Mouse (Mus musculus) granulocyte monocyte progenitor cell, adult 5-6 weeks (primary cell): ENCODE measurements around the gene Atp5g2. TPM values are rescaled to one million over a fixed set of nuclear protein-coding genes. Genes with fewer than 3 reads are reported as not detected.

Source experiments
- ATAC-seq: replicated peaks from 2 replicates; pipeline ENCODE4 v1.8.0; 2016; ENCODE audit warnings: mild to moderate bottlenecking, moderate TSS enrichment, inconsistent platforms; ENCODE audit not compliant: poor library complexity, severe bottlenecking
- total RNA-seq, 2 experiments: library from RNA; stranded (forward) in 1 of 2; stranded (reverse) in 1 of 2; fragments of 200-712, 200-1000 nt in 1 of 2; fragments of >200 nt in 1 of 2; fragmentation: Nextera tagmentation in 1 of 2; gene quantifications; 2 replicates each; pipeline ENCODE4 v1.2.3; 2014 to 2017

The Atp5g2 gene
- total RNA-seq, 2 experiments from 2014 or later = 83.4 to 122 TPM

GRCm38 (mm10) chr15:102612966-102613365, 59.2 kb downstream of the Atp5g2 start:
- no peak for ATAC-seq

Other genes with a start within 250 kb of the Atp5g2 start
- gene Amhr2, start 227.0 kb downstream of the Atp5g2 start, total RNA-seq (2014; fragmentation: Nextera tagmentation) = not detected in 2 replicates
- not detected in 2 replicates for gene Amhr2, start 227.0 kb downstream of the Atp5g2 start, total RNA-seq (2017)
- 75.2 and 97.2 TPM in 2 replicates for gene Prr13, start 213.3 kb downstream of the Atp5g2 start, total RNA-seq (2014; fragmentation: Nextera tagmentation)
- gene Prr13, start 213.3 kb downstream of the Atp5g2 start, total RNA-seq (2017) = 35.4 and 53.4 TPM in 2 replicates
- gene Pcbp2, start 201.8 kb downstream of the Atp5g2 start, total RNA-seq (2014; fragmentation: Nextera tagmentation) = 731 and 799 TPM in 2 replicates
- gene Pcbp2, start 201.8 kb downstream of the Atp5g2 start, total RNA-seq (2017) = 213 and 218 TPM in 2 replicates
- 7.7 TPM in 1 of 2 replicates, not detected in the other for gene Gm10337, start 168.6 kb downstream of the Atp5g2 start, total RNA-seq (2014; fragmentation: Nextera tagmentation)
- not detected in 2 replicates for gene Gm10337, start 168.6 kb downstream of the Atp5g2 start, total RNA-seq (2017)
- 0.38 TPM in 1 of 2 replicates, not detected in the other for gene Map3k12, start 155.3 kb downstream of the Atp5g2 start, total RNA-seq (2014; fragmentation: Nextera tagmentation)
- gene Map3k12, start 155.3 kb downstream of the Atp5g2 start, total RNA-seq (2017) = 0.26 and 0.60 TPM in 2 replicates
- gene Tarbp2, start 154.2 kb downstream of the Atp5g2 start, total RNA-seq (2014; fragmentation: Nextera tagmentation) = 29.4 and 36.3 TPM in 2 replicates
- gene Tarbp2, start 154.2 kb downstream of the Atp5g2 start, total RNA-seq (2017) = 18.7 and 20.0 TPM in 2 replicates
- gene Npff, start 147.4 kb downstream of the Atp5g2 start, total RNA-seq (2014; fragmentation: Nextera tagmentation) = 12.9 and 19.4 TPM in 2 replicates
- 2.4 TPM in 1 of 2 replicates, not detected in the other for gene Npff, start 147.4 kb downstream of the Atp5g2 start, total RNA-seq (2017)
- not detected in 2 replicates for gene Gm28047, start 47.3 kb downstream of the Atp5g2 start, total RNA-seq (2014; fragmentation: Nextera tagmentation)
- gene Gm28047, start 47.3 kb downstream of the Atp5g2 start, total RNA-seq (2017) = not detected in 2 replicates
- gene Atf7, start 46.9 kb downstream of the Atp5g2 start, total RNA-seq (2014; fragmentation: Nextera tagmentation) = 124 and 212 TPM in 2 replicates
- gene Atf7, start 46.9 kb downstream of the Atp5g2 start, total RNA-seq (2017) = 43.1 and 60.2 TPM in 2 replicates
- gene Calcoco1, start 49.8 kb upstream of the Atp5g2 start, total RNA-seq (2014; fragmentation: Nextera tagmentation) = 10.8 and 19.3 TPM in 2 replicates
- gene Calcoco1, start 49.8 kb upstream of the Atp5g2 start, total RNA-seq (2017) = 5.1 and 12.2 TPM in 2 replicates
- not detected in 2 replicates for gene Hoxc13, start 248.8 kb upstream of the Atp5g2 start, total RNA-seq (2014; fragmentation: Nextera tagmentation)
- not detected in 2 replicates for gene Hoxc13, start 248.8 kb upstream of the Atp5g2 start, total RNA-seq (2017)